Mouse (Mus musculus) hindbrain, embryonic 16.5 days (tissue): ENCODE results near the gene Mvb12a. TPM values are rescaled to one million over a fixed set of nuclear protein-coding genes. Genes with fewer than 3 reads are reported as not detected.
A peak's percentile ranks its signal among the peaks of the same experiment; 100 is the strongest.

ENCODE experiments used
- ATAC-seq: fragments of 200-750 bp; cut with Nextera tagmentation; 2 replicates; pipeline ENCODE4 v1.8.0; 2017; ENCODE audit warnings: moderate TSS enrichment, moderate library complexity
- H3K27ac ChIP-seq: fragments of 300-500 bp; sonication (generic); 2 replicates; pipeline ENCODE4 v1.5.1; 2014; ENCODE audit warnings: low read depth, mild to moderate bottlenecking, control low read depth, low read length, moderate library complexity
- H3K27me3 ChIP-seq: fragments of 300-500 bp; sonication (generic); replicated peaks from 2 replicates; pipeline ENCODE4 v1.6.1; 2014; ENCODE audit warnings: low read length; ENCODE audit not compliant: control insufficient read depth, insufficient read depth
- H3K36me3 ChIP-seq: fragments of 300-500 bp; sonication (generic); 2 replicates; pipeline ENCODE4 v1.6.1; 2014; ENCODE audit warnings: mild to moderate bottlenecking, low read length, moderate library complexity, mixed read lengths; ENCODE audit not compliant: control insufficient read depth, insufficient read depth
- H3K4me1 ChIP-seq: fragments of 300-500 bp; sonication (generic); 2 replicates; pipeline ENCODE4 v1.6.1; 2014; ENCODE audit warnings: low read depth, low read length; ENCODE audit not compliant: control insufficient read depth, insufficient read depth
- H3K4me2 ChIP-seq: fragments of 300-500 bp; sonication (generic); 2 replicates; pipeline ENCODE4 v1.6.1; 2014; ENCODE audit warnings: mild to moderate bottlenecking, low read length, control low read depth, moderate library complexity
- H3K4me3 ChIP-seq: fragments of 300-500 bp; sonication (generic); 2 replicates; pipeline ENCODE4 v1.5.1; 2014; ENCODE audit warnings: mild to moderate bottlenecking, low read length, control low read depth, moderate library complexity
- H3K9ac ChIP-seq: fragments of 300-500 bp; sonication (generic); 2 replicates; pipeline ENCODE4 v1.6.1; 2014; ENCODE audit warnings: low read depth, mild to moderate bottlenecking, control low read depth, low read length, moderate library complexity
- H3K9me3 ChIP-seq: fragments of 300-500 bp; sonication (generic); 2 replicates; pipeline ENCODE4 v1.6.1; 2014; ENCODE audit warnings: mild to moderate bottlenecking, low read length, moderate library complexity; ENCODE audit not compliant: control insufficient read depth
- WGBS: fragments of 180-500 bp; shearing (Covaris S2); extraction: QIAGEN DNeasy Blood & Tissue Kit; methylation state at CpG from one replicate; pipeline ENCODE4 v1.1.7; 2014; 5-methylcytosine and 5-hydroxymethylcytosine counted together
- polyA plus RNA-seq: library from polyadenylated mRNA; unstranded; fragments of >200 nt; fragmentation: Nextera tagmentation; extraction: Ambion mirVana; gene quantifications from 2 replicates; pipeline ENCODE4 v1.2.1, GENCODE M21; 2015

Mvb12a gene
- polyA plus RNA-seq, 1 experiment from 2014 or later, result 70.4 TPM

- ATAC-seq, result no peak
- Histone ChIP-seq H3K4me1 (peaks cover 13% of the 10 kb centered on the region), H3K9me3 (peaks cover 2% of the 10 kb centered on the region; the same call in 1 of the 2 replicates), H3K27me3 (peaks cover 74% of the 10 kb centered on the region), H3K27ac (no peak overlapping the region), H3K4me3 (peak overlapping the region; percentile 25), H3K9ac (no peak overlapping the region), H3K36me3 (no peaks in the 10 kb centered on the region), H3K4me2 (peak overlapping the region; percentile 50)
- whole genome bisulfite sequencing, result 2% methylated on average over 24 of the region's 24 CpGs
Observed at GRCm38 (mm10) chr8:71558958-71559690, 16.4 kb downstream of the Mvb12a start.

- no peak overlapping the region for H3K9ac ChIP-seq
- peaks cover 2% of the 10 kb centered on the region; the same call in 1 of the 2 replicates for H3K9me3 ChIP-seq
- H3K27ac ChIP-seq, result no peak overlapping the region
- peaks cover 74% of the 10 kb centered on the region for H3K27me3 ChIP-seq
- 82% methylated on average over 3 of the region's 3 CpGs for WGBS
- no peak for ATAC-seq
- H3K36me3 ChIP-seq, result no peaks in the 10 kb centered on the region
- H3K4me3 ChIP-seq, result no peak overlapping the region
- H3K4me1 ChIP-seq, result peaks cover 13% of the 10 kb centered on the region
- H3K4me2 ChIP-seq, result no peak overlapping the region
Observed at GRCm38 (mm10) chr8:71560071-71560470, 17.3 kb downstream of the Mvb12a start.

GRCm38 (mm10) chr8:71560765-71561164 lies 18.0 kb downstream of the Mvb12a start:
- H3K9me3 ChIP-seq, result peaks cover 2% of the 10 kb centered on the region; the same call in 1 of the 2 replicates
- 82% methylated on average over 5 of the region's 5 CpGs for WGBS

GRCm38 (mm10) chr8:71561401-71561800 lies 18.7 kb downstream of the Mvb12a start:
- H3K9ac ChIP-seq, result no peak overlapping the region
- peaks cover 69% of the 10 kb centered on the region for H3K27me3 ChIP-seq
- peaks cover 13% of the 10 kb centered on the region for H3K4me1 ChIP-seq
- WGBS, result 3% methylated on average over 15 of the region's 15 CpGs
- H3K36me3 ChIP-seq, result no peaks in the 10 kb centered on the region
- H3K9me3 ChIP-seq, result peaks cover 2% of the 10 kb centered on the region; the same call in 1 of the 2 replicates
- H3K27ac ChIP-seq, result no peak overlapping the region
- peak; percentile 43; the same call in 1 of the 2 replicates for ATAC-seq
- no peak overlapping the region for H3K4me2 ChIP-seq
- no peak overlapping the region for H3K4me3 ChIP-seq

More at GRCm38 (mm10) chr8:71560765-71561164, 18.0 kb downstream of the Mvb12a start:
- Histone ChIP-seq H3K9ac (no peak overlapping the region), H3K4me1 (peaks cover 13% of the 10 kb centered on the region), H3K4me2 (no peak overlapping the region), H3K27ac (no peak overlapping the region), H3K36me3 (no peaks in the 10 kb centered on the region), H3K4me3 (no peak overlapping the region), H3K27me3 (peaks cover 74% of the 10 kb centered on the region)
- ATAC-seq, result no peak

GRCm38 (mm10) chr8:71562751-71563150 lies 20.0 kb downstream of the Mvb12a start:
- no peaks in the 10 kb centered on the region for H3K36me3 ChIP-seq
- WGBS, result 1% methylated on average over 33 of the region's 33 CpGs
- peak; percentile 53; the same call in 1 of the 2 replicates for ATAC-seq
- H3K4me1 ChIP-seq, result peaks cover 13% of the 10 kb centered on the region
- peaks cover 2% of the 10 kb centered on the region; the same call in 1 of the 2 replicates for H3K9me3 ChIP-seq
- peak overlapping the region; percentile 32 for H3K4me3 ChIP-seq
- peak overlapping the region; percentile 50 for H3K9ac ChIP-seq
- peak overlapping the region; percentile 52 for H3K4me2 ChIP-seq
- no peak overlapping the region for H3K27ac ChIP-seq
- peaks cover 56% of the 10 kb centered on the region for H3K27me3 ChIP-seq

GRCm38 (mm10) chr8:71563992-71564391 lies 21.3 kb downstream of the Mvb12a start:
- Histone ChIP-seq H3K9ac (no peak overlapping the region), H3K36me3 (no peaks in the 10 kb centered on the region), H3K9me3 (peaks cover 2% of the 10 kb centered on the region; the same call in 1 of the 2 replicates), H3K27ac (no peak overlapping the region), H3K27me3 (peaks cover 44% of the 10 kb centered on the region), H3K4me2 (no peak overlapping the region), H3K4me1 (peaks cover 16% of the 10 kb centered on the region), H3K4me3 (no peak overlapping the region)
- no peak for ATAC-seq
- WGBS, result 92% methylated on average over 4 of the region's 4 CpGs

GRCm38 (mm10) chr8:71566501-71566900 lies 23.8 kb downstream of the Mvb12a start, which contains the start of gene Nxnl1:
Nxnl1 (minus strand) TSS chr8:71566601.
- Histone ChIP-seq H3K4me1 (peaks cover 20% of the 10 kb centered on the region), H3K9me3 (peaks cover 2% of the 10 kb centered on the region; the same call in 1 of the 2 replicates), H3K27ac (no peak within 1 kb of the TSS), H3K4me3 (no peak within 1 kb of the TSS), H3K27me3 (peaks cover 22% of the 10 kb centered on the region), H3K36me3 (no peaks in the 10 kb centered on the region), H3K9ac (no peak within 1 kb of the TSS), H3K4me2 (no peak within 1 kb of the TSS)
- ATAC-seq, result no peak
- WGBS, result 79% methylated on average over 3 of the region's 3 CpGs

- 70% methylated on average over 7 of the region's 7 CpGs for WGBS
- Histone ChIP-seq H3K4me3 (no peak overlapping the region), H3K9ac (no peak overlapping the region), H3K27ac (no peak overlapping the region), H3K4me1 (peaks cover 27% of the 10 kb centered on the region), H3K4me2 (no peak overlapping the region), H3K27me3 (peaks cover 11% of the 10 kb centered on the region), H3K9me3 (peaks cover 2% of the 10 kb centered on the region; the same call in 1 of the 2 replicates), H3K36me3 (no peaks in the 10 kb centered on the region)
- no peak for ATAC-seq
Observed at GRCm38 (mm10) chr8:71567587-71567986, 24.9 kb downstream of the Mvb12a start.

- ATAC-seq, result peak; percentile 13
- no peaks in the 10 kb centered on the region for H3K36me3 ChIP-seq
- H3K9ac ChIP-seq, result peak within 1 kb of the TSS; percentile 77
- peak within 1 kb of the TSS; percentile 69 for H3K4me2 ChIP-seq
- peak within 1 kb of the TSS; percentile 90 for H3K27ac ChIP-seq
- WGBS, result 8% methylated on average over 13 of the region's 13 CpGs
- H3K4me3 ChIP-seq, result peak within 1 kb of the TSS; percentile 68
- H3K9me3 ChIP-seq, result peaks cover 2% of the 10 kb centered on the region; the same call in 1 of the 2 replicates
- peaks cover 32% of the 10 kb centered on the region for H3K4me1 ChIP-seq
- H3K27me3 ChIP-seq, result peaks cover 4% of the 10 kb centered on the region; the same call in 1 of the 2 replicates
Observed at GRCm38 (mm10) chr8:71568387-71568937, 25.7 kb downstream of the Mvb12a start, which contains the start of gene Slc27a1. Slc27a1 (plus strand) TSS chr8:71568882.
